Mouse (Mus musculus): ENCODE measurements around the gene Macrod2. TPM values are rescaled to one million over a fixed set of nuclear protein-coding genes. Genes with fewer than 3 reads are reported as not detected.

Gene Macrod2
- polyA plus RNA-seq, 1 experiment: 0.95 TPM

- TF ChIP-seq FOSL1 (IDR thresholded peaks at IDR 0.05; ENCODE audit: insufficient read depth, low read length, poor library complexity, severe bottlenecking) (no peak), MYOD1 (IDR thresholded peaks at IDR 0.05; ENCODE audit: control insufficient read depth, insufficient read length, low read depth) (no peak), USF1 (IDR thresholded peaks at IDR 0.05; ENCODE audit: low read depth) (no peak), CTCF (IDR thresholded peaks at IDR 0.05; ENCODE audit: control insufficient read depth, insufficient read depth, insufficient read length) (no peak), MYOG (IDR thresholded peaks at IDR 0.05; ENCODE audit: control insufficient read depth, extremely low read depth, insufficient read length) (no peak), CEBPB (IDR thresholded peaks at IDR 0.05; ENCODE audit: low read depth) (no peak), MAX (IDR thresholded peaks at IDR 0.05) (no peak)
- Histone ChIP-seq H3K4me3 (ENCODE audit: insufficient read depth, poor library complexity, severe bottlenecking) (no peak overlapping the region), H3K27me3 (ENCODE audit: control insufficient read depth, insufficient read depth, insufficient read length) (no peaks in the 10 kb centered on the region), H3K36me3 (ENCODE audit: control insufficient read depth, insufficient read depth) (no peaks in the 10 kb centered on the region), H3K79me3 (ENCODE audit: low read depth) (no peaks in the 10 kb centered on the region), H3ac (ENCODE audit: control insufficient read depth, insufficient read length, low read depth) (no peak overlapping the region), H3K79me2 (ENCODE audit: control insufficient read depth, insufficient read depth) (no peaks in the 10 kb centered on the region)
These were observed 297.4 kb downstream of the Macrod2 start for GRCm38 (mm10) chr2:140692461-140692860.

GRCm38 (mm10) chr2:140693845-140694244, 298.7 kb downstream of the Macrod2 start:
- H3ac ChIP-seq (ENCODE audit: control insufficient read depth, insufficient read length, low read depth): no peak overlapping the region
- no peaks in the 10 kb centered on the region for H3K27me3 ChIP-seq (ENCODE audit: control insufficient read depth, insufficient read depth, insufficient read length)
- TF ChIP-seq MYOD1 (IDR thresholded peaks at IDR 0.05; ENCODE audit: control insufficient read depth, insufficient read length, low read depth) (no peak), CTCF (IDR thresholded peaks at IDR 0.05; ENCODE audit: control insufficient read depth, insufficient read depth, insufficient read length) (no peak), USF1 (IDR thresholded peaks at IDR 0.05; ENCODE audit: low read depth) (no peak), FOSL1 (IDR thresholded peaks at IDR 0.05; ENCODE audit: insufficient read depth, low read length, poor library complexity, severe bottlenecking) (no peak), CEBPB (IDR thresholded peaks at IDR 0.05; ENCODE audit: low read depth) (no peak), MAX (IDR thresholded peaks at IDR 0.05) (no peak), MYOG (IDR thresholded peaks at IDR 0.05; ENCODE audit: control insufficient read depth, extremely low read depth, insufficient read length) (no peak)
- no peaks in the 10 kb centered on the region for H3K36me3 ChIP-seq (ENCODE audit: control insufficient read depth, insufficient read depth)
- H3K4me3 ChIP-seq (ENCODE audit: insufficient read depth, poor library complexity, severe bottlenecking): no peak overlapping the region
- H3K79me2 ChIP-seq (ENCODE audit: control insufficient read depth, insufficient read depth): no peaks in the 10 kb centered on the region
- H3K79me3 ChIP-seq (ENCODE audit: low read depth): no peaks in the 10 kb centered on the region

GRCm38 (mm10) chr2:140698585-140698984, 303.5 kb downstream of the Macrod2 start:
- H3K4me3 ChIP-seq (ENCODE audit: insufficient read depth, poor library complexity, severe bottlenecking): no peak overlapping the region
- H3K79me2 ChIP-seq (ENCODE audit: control insufficient read depth, insufficient read depth): no peaks in the 10 kb centered on the region
- no peaks in the 10 kb centered on the region for H3K36me3 ChIP-seq (ENCODE audit: control insufficient read depth, insufficient read depth)
- no peak overlapping the region for H3ac ChIP-seq (ENCODE audit: control insufficient read depth, insufficient read length, low read depth)
- no peaks in the 10 kb centered on the region for H3K79me3 ChIP-seq (ENCODE audit: low read depth)
- TF ChIP-seq MYOG (IDR thresholded peaks at IDR 0.05; ENCODE audit: control insufficient read depth, extremely low read depth, insufficient read length) (no peak), MYOD1 (IDR thresholded peaks at IDR 0.05; ENCODE audit: control insufficient read depth, insufficient read length, low read depth) (no peak), FOSL1 (IDR thresholded peaks at IDR 0.05; ENCODE audit: insufficient read depth, low read length, poor library complexity, severe bottlenecking) (no peak), MAX (IDR thresholded peaks at IDR 0.05) (no peak), USF1 (IDR thresholded peaks at IDR 0.05; ENCODE audit: low read depth) (no peak), CTCF (IDR thresholded peaks at IDR 0.05; ENCODE audit: control insufficient read depth, insufficient read depth, insufficient read length) (no peak), CEBPB (IDR thresholded peaks at IDR 0.05; ENCODE audit: low read depth) (no peak)
- H3K27me3 ChIP-seq (ENCODE audit: control insufficient read depth, insufficient read depth, insufficient read length): no peaks in the 10 kb centered on the region

GRCm38 (mm10) chr2:140703377-140703776, 308.3 kb downstream of the Macrod2 start:
- Histone ChIP-seq H3ac (ENCODE audit: control insufficient read depth, insufficient read length, low read depth) (no peak overlapping the region), H3K79me3 (ENCODE audit: low read depth) (no peaks in the 10 kb centered on the region), H3K4me3 (ENCODE audit: insufficient read depth, poor library complexity, severe bottlenecking) (no peak overlapping the region), H3K79me2 (ENCODE audit: control insufficient read depth, insufficient read depth) (no peaks in the 10 kb centered on the region), H3K27me3 (ENCODE audit: control insufficient read depth, insufficient read depth, insufficient read length) (no peaks in the 10 kb centered on the region), H3K36me3 (ENCODE audit: control insufficient read depth, insufficient read depth) (no peaks in the 10 kb centered on the region)
- TF ChIP-seq USF1 (IDR thresholded peaks at IDR 0.05; ENCODE audit: low read depth): no peak
- TF ChIP-seq FOSL1 (IDR thresholded peaks at IDR 0.05; ENCODE audit: insufficient read depth, low read length, poor library complexity, severe bottlenecking): no peak
- TF ChIP-seq MYOD1 (IDR thresholded peaks at IDR 0.05; ENCODE audit: control insufficient read depth, insufficient read length, low read depth): no peak
- no peak for TF ChIP-seq MAX (IDR thresholded peaks at IDR 0.05)
- no peak for TF ChIP-seq CEBPB (IDR thresholded peaks at IDR 0.05; ENCODE audit: low read depth)
- no peak for TF ChIP-seq CTCF (IDR thresholded peaks at IDR 0.05; ENCODE audit: control insufficient read depth, insufficient read depth, insufficient read length)
- TF ChIP-seq MYOG (IDR thresholded peaks at IDR 0.05; ENCODE audit: control insufficient read depth, extremely low read depth, insufficient read length): no peak

GRCm38 (mm10) chr2:140704146-140704545, 309.0 kb downstream of the Macrod2 start:
- H3ac ChIP-seq (ENCODE audit: control insufficient read depth, insufficient read length, low read depth): no peak overlapping the region
- H3K27me3 ChIP-seq (ENCODE audit: control insufficient read depth, insufficient read depth, insufficient read length): no peaks in the 10 kb centered on the region
- no peak overlapping the region for H3K4me3 ChIP-seq (ENCODE audit: insufficient read depth, poor library complexity, severe bottlenecking)
- H3K79me2 ChIP-seq (ENCODE audit: control insufficient read depth, insufficient read depth): no peaks in the 10 kb centered on the region
- no peaks in the 10 kb centered on the region for H3K36me3 ChIP-seq (ENCODE audit: control insufficient read depth, insufficient read depth)
- no peak for TF ChIP-seq MAX (IDR thresholded peaks at IDR 0.05)
- TF ChIP-seq FOSL1 (IDR thresholded peaks at IDR 0.05; ENCODE audit: insufficient read depth, low read length, poor library complexity, severe bottlenecking): no peak
- TF ChIP-seq MYOD1 (IDR thresholded peaks at IDR 0.05; ENCODE audit: control insufficient read depth, insufficient read length, low read depth): no peak
- no peak for TF ChIP-seq MYOG (IDR thresholded peaks at IDR 0.05; ENCODE audit: control insufficient read depth, extremely low read depth, insufficient read length)
- TF ChIP-seq USF1 (IDR thresholded peaks at IDR 0.05; ENCODE audit: low read depth): no peak
- no peak for TF ChIP-seq CEBPB (IDR thresholded peaks at IDR 0.05; ENCODE audit: low read depth)
- no peaks in the 10 kb centered on the region for H3K79me3 ChIP-seq (ENCODE audit: low read depth)

- Histone ChIP-seq H3K79me2 (ENCODE audit: control insufficient read depth, insufficient read depth) (no peaks in the 10 kb centered on the region), H3K27me3 (ENCODE audit: control insufficient read depth, insufficient read depth, insufficient read length) (no peaks in the 10 kb centered on the region), H3ac (ENCODE audit: control insufficient read depth, insufficient read length, low read depth) (no peak overlapping the region), H3K4me3 (ENCODE audit: insufficient read depth, poor library complexity, severe bottlenecking) (no peak overlapping the region), H3K79me3 (ENCODE audit: low read depth) (no peaks in the 10 kb centered on the region), H3K36me3 (ENCODE audit: control insufficient read depth, insufficient read depth) (no peaks in the 10 kb centered on the region)
- TF ChIP-seq MYOD1 (IDR thresholded peaks at IDR 0.05; ENCODE audit: control insufficient read depth, insufficient read length, low read depth): no peak
- no peak for TF ChIP-seq FOSL1 (IDR thresholded peaks at IDR 0.05; ENCODE audit: insufficient read depth, low read length, poor library complexity, severe bottlenecking)
- no peak for TF ChIP-seq MAX (IDR thresholded peaks at IDR 0.05)
- TF ChIP-seq MYOG (IDR thresholded peaks at IDR 0.05; ENCODE audit: control insufficient read depth, extremely low read depth, insufficient read length): no peak
- no peak for TF ChIP-seq USF1 (IDR thresholded peaks at IDR 0.05; ENCODE audit: low read depth)
- no peak for TF ChIP-seq CEBPB (IDR thresholded peaks at IDR 0.05; ENCODE audit: low read depth)
- TF ChIP-seq CTCF (IDR thresholded peaks at IDR 0.05; ENCODE audit: control insufficient read depth, insufficient read depth, insufficient read length): no peak
These were observed 310.2 kb downstream of the Macrod2 start for GRCm38 (mm10) chr2:140705278-140705677.

Data from C2C12 (cell line).